Mouse (Mus musculus) small intestine, adult 2 months (tissue): ENCODE results near the gene Adam19.

ENCODE experiments used
- CTCF ChIP-seq: fragments of 200-500 bp; IDR thresholded peaks from 2 replicates; pipeline ENCODE4 v1.5.1; 2012; ENCODE audit warnings: low read depth, mild to moderate bottlenecking, control low read depth, inconsistent platforms, low read length, moderate library complexity, mixed read lengths; ENCODE audit not compliant: insufficient replicate concordance, insufficient read length; ENCODE audit errors: extremely low read depth
- POLR2A ChIP-seq: fragments of 200-500 bp; IDR thresholded peaks from 2 replicates; pipeline ENCODE4 v1.6.1; 2012; ENCODE audit warnings: low read depth, mild to moderate bottlenecking, control low read depth, inconsistent platforms, low read length, moderate library complexity

- TF ChIP-seq CTCF (no peak), POLR2A (no peak)
Measured at GRCm38 (mm10) chr11:46077304-46077703, 21.5 kb downstream of the Adam19 start.
